Mouse (Mus musculus): Measurements from ENCODE around the gene Cypt1.
A peak's percentile ranks its signal among the peaks of the same experiment; 100 is the strongest.

Cypt1 gene

DNA sequence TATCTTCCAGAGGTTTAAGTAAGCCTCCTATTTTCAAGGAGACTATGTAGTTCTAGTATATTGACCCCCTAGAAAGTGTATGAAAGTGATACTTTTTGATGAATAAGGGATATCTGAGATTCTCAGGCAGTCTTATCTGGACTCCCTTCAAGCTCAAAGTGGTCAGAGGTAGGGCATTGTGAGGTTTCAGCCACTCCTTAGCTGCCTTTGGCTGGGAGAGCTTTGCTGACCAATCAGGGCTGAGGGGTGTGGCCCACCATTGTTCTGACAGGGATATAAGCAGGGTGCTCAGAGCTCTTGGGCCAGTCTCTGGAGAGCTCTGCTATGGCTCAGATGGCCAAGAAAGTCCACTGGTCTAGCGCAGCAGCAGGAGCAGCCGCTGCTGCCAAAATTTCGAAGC, at the start of gene Cypt1:
Gene Cypt1 (plus strand): TSS at position 301 of the 400 bp plus-strand sequence.
- no peak for DNase-seq (ENCODE audit: low spot score)

DNA sequence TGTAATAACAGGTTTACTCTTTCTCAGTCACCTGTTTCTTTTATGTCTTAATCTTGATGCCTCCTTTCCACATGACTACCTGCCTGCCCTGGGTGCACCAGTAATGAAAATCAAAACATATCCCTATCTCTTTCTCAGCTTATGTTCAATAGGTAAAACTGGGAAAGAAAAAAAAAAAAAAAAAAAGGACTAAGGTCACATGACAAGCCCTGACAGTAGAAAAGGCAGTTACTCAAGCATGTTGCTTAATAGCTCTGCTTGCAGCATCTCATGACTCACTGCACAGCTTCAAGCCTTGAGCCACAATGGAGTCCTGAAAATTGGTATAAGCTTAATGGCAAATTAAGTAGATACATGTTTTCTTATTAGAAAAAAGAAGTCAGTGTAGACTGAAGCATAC, 24.1 kb downstream of the Cypt1 start:
- DNase-seq (ENCODE audit: low spot score), result no peak

DNA sequence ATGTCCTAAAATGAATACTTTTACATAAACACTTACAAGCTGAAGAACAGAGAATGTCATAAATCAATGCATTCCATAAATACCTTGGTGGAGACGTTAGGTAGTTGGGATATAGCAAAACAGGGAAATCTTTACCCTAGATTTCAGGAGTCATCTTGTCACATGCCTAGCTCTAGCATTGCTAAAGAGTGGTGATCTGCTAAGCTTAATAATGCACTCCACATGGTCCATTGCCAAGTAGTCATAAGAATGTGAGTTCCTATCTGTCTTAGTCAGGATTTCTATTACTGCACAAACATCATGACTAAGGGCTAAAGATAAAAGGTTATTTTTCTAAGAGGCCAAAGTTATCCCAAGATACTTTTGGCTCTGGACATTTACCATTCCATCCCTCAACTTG, 34.4 kb downstream of the Cypt1 start:
- DNase-seq (ENCODE audit: low spot score), result no peak

DNA sequence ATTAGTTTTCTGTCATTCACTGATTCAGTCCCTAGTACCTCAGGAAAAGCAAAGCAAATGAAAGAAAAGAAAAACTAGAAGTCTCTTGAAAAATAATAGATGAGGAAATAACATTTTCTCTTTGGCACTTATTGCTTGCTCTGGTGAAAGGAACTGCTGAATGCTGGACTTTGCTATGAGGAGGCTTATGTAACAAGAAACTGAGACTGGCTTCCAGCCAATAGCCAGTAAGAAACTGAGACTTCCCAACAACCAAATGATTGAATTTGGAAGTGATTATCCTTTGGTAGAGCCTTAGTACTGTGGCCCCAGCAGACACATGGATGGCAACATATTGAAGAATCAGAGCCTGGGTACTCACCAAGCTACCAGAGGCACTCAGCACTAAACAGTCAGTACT, 35.8 kb downstream of the Cypt1 start:
- peak; percentile 1 for DNase-seq (ENCODE audit: low spot score)

Data from lung, postnatal 25 days (tissue).